Mouse (Mus musculus) heart, adult 2 months (tissue): ENCODE measurements at regions not wholly inside any gene's neighbourhood (a gene's known extent, or its start where the extent isn't known, plus 50 kb on each side); places are given as distances from the start of the nearest gene placed in this dataset.

ENCODE experiments used
- DNase-seq, 2 experiments: peaks; one replicate each; pipeline ENCODE4 v3.0.0; 2021
- H3K27ac ChIP-seq: fragments of 200-600 bp; 2 replicates; pipeline ENCODE4 v1.8.1; 2022
- H3K27me3 ChIP-seq: fragments of 200-500 bp; 2 replicates; pipeline ENCODE4 v1.6.1; 2012; ENCODE audit warnings: mild to moderate bottlenecking, low read length, inconsistent platforms, mixed read lengths; ENCODE audit not compliant: control insufficient read depth, insufficient read depth
- H3K36me3 ChIP-seq: fragments of 200-500 bp; 2 replicates; pipeline ENCODE4 v1.6.1; 2012; ENCODE audit warnings: low read length, inconsistent platforms; ENCODE audit not compliant: control insufficient read depth, insufficient read depth
- H3K4me1 ChIP-seq: fragments of 200-500 bp; 2 replicates; pipeline ENCODE4 v1.6.1; 2011; ENCODE audit warnings: low read length; ENCODE audit not compliant: control insufficient read depth, insufficient read depth
- H3K4me3 ChIP-seq: fragments of 200-600 bp; 2 replicates; pipeline ENCODE4 v1.8.1; 2022
- H3K79me2 ChIP-seq: fragments of 200-500 bp; replicated peaks from 2 replicates; pipeline ENCODE4 v1.6.1; 2012; ENCODE audit warnings: mild to moderate bottlenecking, inconsistent platforms, low read length, moderate library complexity, mixed read lengths; ENCODE audit not compliant: control insufficient read depth, insufficient read depth
- H3K9ac ChIP-seq: fragments of 200-500 bp; 2 replicates; pipeline ENCODE4 v1.6.1; 2012; ENCODE audit warnings: low read depth, mild to moderate bottlenecking, control low read depth, inconsistent platforms, low read length, mixed read lengths
- CTCF ChIP-seq: fragments of 200-600 bp; IDR thresholded peaks from 2 replicates; pipeline ENCODE4 v1.8.1; 2022; ENCODE audit warnings: antibody characterized with exemption, mild to moderate bottlenecking, moderate library complexity
- EP300 ChIP-seq: fragments of 200-500 bp; IDR thresholded peaks from 2 replicates; pipeline ENCODE4 v1.6.1; 2011; ENCODE audit warnings: low read depth, low read length, control low read depth; ENCODE audit not compliant: insufficient read depth
- POLR2A ChIP-seq: fragments of 200-500 bp; IDR thresholded peaks from 2 replicates; pipeline ENCODE4 v1.6.1; 2011; ENCODE audit warnings: mild to moderate bottlenecking, low read depth, low read length, control low read depth; ENCODE audit not compliant: insufficient read depth
- WGBS: fragments of 180-500 bp; shearing (Covaris S2); methylation state at CpG from one replicate; pipeline ENCODE4 v1.1.7; 2018; 5-methylcytosine and 5-hydroxymethylcytosine counted together
- intact Hi-C: fragments of 180-260 bp; cut with DNase I; formaldehyde crosslinking; loops from one replicate; pipeline ENCODE4 v1.15.1; 2025

GRCm38 (mm10) chr10:109607121-109607520 lies 596.3 kb upstream of the Syt1 start:
- H3K4me3 ChIP-seq: no peak overlapping the region
- H3K27ac ChIP-seq: no peak overlapping the region
- intact Hi-C loops: no loop called here
- H3K36me3 ChIP-seq: no peaks in the 10 kb centered on the region
- TF ChIP-seq CTCF (no peak), POLR2A (no peak), EP300 (no peak)
- no peaks in the 10 kb centered on the region for H3K79me2 ChIP-seq
- no peaks in the 10 kb centered on the region for H3K4me1 ChIP-seq
- 35% methylated on average over 5 of the region's 5 CpGs for WGBS
- H3K9ac ChIP-seq: no peak overlapping the region
- H3K27me3 ChIP-seq: no peaks in the 10 kb centered on the region
- DNase-seq: no peak

GRCm38 (mm10) chr10:109603241-109603640 lies 592.5 kb upstream of the Syt1 start:
- intact Hi-C loops: no loop called here
- Histone ChIP-seq H3K27me3 (no peaks in the 10 kb centered on the region), H3K27ac (no peak overlapping the region), H3K4me3 (no peak overlapping the region), H3K79me2 (no peaks in the 10 kb centered on the region), H3K36me3 (no peaks in the 10 kb centered on the region), H3K4me1 (no peaks in the 10 kb centered on the region), H3K9ac (no peak overlapping the region)
- TF ChIP-seq EP300 (no peak), POLR2A (no peak), CTCF (no peak)
- WGBS: 74% methylated on average over 3 of the region's 3 CpGs
- no peak for DNase-seq

GRCm38 (mm10) chr10:109598604-109599003 lies 587.8 kb upstream of the Syt1 start:
- H3K27me3 ChIP-seq: no peaks in the 10 kb centered on the region
- no peak for DNase-seq
- TF ChIP-seq POLR2A: no peak
- no peak for TF ChIP-seq EP300
- no peak for TF ChIP-seq CTCF
- H3K79me2 ChIP-seq: no peaks in the 10 kb centered on the region
- H3K4me3 ChIP-seq: no peak overlapping the region
- no peaks in the 10 kb centered on the region for H3K36me3 ChIP-seq
- no peak overlapping the region for H3K9ac ChIP-seq
- 66% methylated on average over 3 of the region's 3 CpGs for WGBS
- no peak overlapping the region for H3K27ac ChIP-seq
- intact Hi-C loops: no loop called here
- H3K4me1 ChIP-seq: no peaks in the 10 kb centered on the region

GRCm38 (mm10) chr10:109573200-109573599 lies 562.4 kb upstream of the Syt1 start:
- 83% methylated on average over 4 of the region's 4 CpGs for WGBS
- no peak overlapping the region for H3K4me3 ChIP-seq
- TF ChIP-seq POLR2A (no peak), CTCF (no peak), EP300 (no peak)
- no peak overlapping the region for H3K27ac ChIP-seq
- intact Hi-C loops: no loop called here
- H3K9ac ChIP-seq: no peak overlapping the region
- no peaks in the 10 kb centered on the region for H3K4me1 ChIP-seq
- H3K36me3 ChIP-seq: no peaks in the 10 kb centered on the region
- no peaks in the 10 kb centered on the region for H3K27me3 ChIP-seq
- no peak for DNase-seq
- no peaks in the 10 kb centered on the region for H3K79me2 ChIP-seq

GRCm38 (mm10) chr10:109569798-109570197 lies 559.0 kb upstream of the Syt1 start:
- H3K36me3 ChIP-seq: no peaks in the 10 kb centered on the region
- no peaks in the 10 kb centered on the region for H3K4me1 ChIP-seq
- intact Hi-C loops: no loop called here
- H3K9ac ChIP-seq: no peak overlapping the region
- WGBS: 63% methylated on average over 2 of the region's 2 CpGs
- H3K27me3 ChIP-seq: no peaks in the 10 kb centered on the region
- no peak for TF ChIP-seq EP300
- no peak for TF ChIP-seq POLR2A
- no peak for TF ChIP-seq CTCF
- no peak for DNase-seq
- no peaks in the 10 kb centered on the region for H3K79me2 ChIP-seq
- H3K27ac ChIP-seq: no peak overlapping the region
- H3K4me3 ChIP-seq: no peak overlapping the region

- Histone ChIP-seq H3K9ac (no peak overlapping the region), H3K27ac (no peak overlapping the region), H3K4me1 (no peaks in the 10 kb centered on the region), H3K4me3 (no peak overlapping the region), H3K36me3 (no peaks in the 10 kb centered on the region), H3K27me3 (no peaks in the 10 kb centered on the region), H3K79me2 (no peaks in the 10 kb centered on the region)
- WGBS: 64% methylated on average over 2 of the region's 2 CpGs
- intact Hi-C loops: no loop called here
- no peak for DNase-seq
- no peak for TF ChIP-seq CTCF
Measured at GRCm38 (mm10) chr10:109566675-109567074, 555.9 kb upstream of the Syt1 start.

GRCm38 (mm10) chr10:109561638-109562037 lies 550.9 kb upstream of the Syt1 start:
- TF ChIP-seq CTCF (no peak), EP300 (no peak), POLR2A (no peak)
- no peak for DNase-seq
- H3K4me3 ChIP-seq: no peak overlapping the region
- no peak overlapping the region for H3K9ac ChIP-seq
- WGBS: 80% methylated on average over 2 of the region's 2 CpGs
- H3K4me1 ChIP-seq: no peaks in the 10 kb centered on the region
- H3K79me2 ChIP-seq: no peaks in the 10 kb centered on the region
- H3K36me3 ChIP-seq: no peaks in the 10 kb centered on the region
- no peaks in the 10 kb centered on the region for H3K27me3 ChIP-seq
- H3K27ac ChIP-seq: no peak overlapping the region
- intact Hi-C loops: no loop called here
